Mouse (Mus musculus): ENCODE data around the gene Aff2.

DNA sequence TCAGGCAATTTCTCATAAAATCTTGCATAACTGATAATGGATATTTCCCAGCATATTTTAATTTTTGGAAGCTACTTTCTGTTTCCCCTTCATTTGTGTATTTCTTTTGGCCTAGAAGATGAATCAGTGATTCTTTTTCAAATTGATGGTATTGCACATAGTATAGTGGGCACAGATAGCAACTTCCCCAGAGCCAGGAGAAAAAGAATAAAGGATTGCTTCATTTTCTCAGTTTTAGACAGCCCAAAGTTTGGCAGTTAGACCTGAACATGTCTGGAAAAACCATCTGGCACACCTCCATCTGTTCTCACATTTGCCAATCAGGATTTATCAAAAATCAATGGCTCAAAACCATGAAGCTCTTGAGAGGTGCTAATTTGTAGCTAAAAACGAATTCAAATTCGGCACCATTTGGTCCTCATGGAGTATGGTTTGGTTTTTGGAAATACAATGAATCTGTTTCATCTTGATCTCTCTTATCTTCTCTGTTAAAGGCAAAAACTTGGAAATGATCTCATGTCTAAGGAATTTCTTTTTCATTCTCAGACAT, 441.9 kb downstream of the Aff2 start:
- no peak for TF ChIP-seq CTCF (IDR thresholded peaks at IDR 0.05; ENCODE audit: borderline replicate concordance, extremely low read depth, insufficient read depth, insufficient read length)
- no peak for TF ChIP-seq POLR2A (IDR thresholded peaks at IDR 0.05; ENCODE audit: borderline replicate concordance, extremely low read depth, insufficient read depth, insufficient read length, poor library complexity, severe bottlenecking)

Data from brain, embryonic 14.5 days (tissue).